Mouse (Mus musculus) urinary bladder, postnatal 36 days (tissue): ENCODE measurements around the gene Gm5796.
"Not testable (repeated sequence)": the region's sequence is repeated elsewhere in the genome, so short reads cannot be mapped to it uniquely, and the experiment has no call there.

ENCODE experiments used
- DNase-seq, 2 experiments: peaks; one replicate each; pipeline ENCODE4 v3.0.0; 2022; ENCODE audit warnings: low spot score in 2 of 2, mixed read lengths in 1 of 2

The Gm5796 gene

GRCm38 (mm10) chr14:4023641-4024040 lies at the start of gene Gm5796:
Gm5796 (plus strand) TSS chr14:4023941.
- not testable (repeated sequence) for DNase-seq

GRCm38 (mm10) chr14:3998094-3998493 lies 25.6 kb upstream of the Gm5796 start, which contains the start of gene Gm3099:
Gm3099 (plus strand) TSS chr14:3998394.
- DNase-seq: not testable (repeated sequence)

- DNase-seq: not testable (repeated sequence)
These were observed 60.1 kb downstream of the Gm5796 start, which contains the start of gene Gm3115 for GRCm38 (mm10) chr14:4083820-4084219. Gm3115 (plus strand) TSS chr14:4084120.
